Mouse (Mus musculus): ENCODE measurements around the gene Tfeb. TPM values are rescaled to one million over a fixed set of nuclear protein-coding genes. Genes with fewer than 3 reads are reported as not detected.

Tfeb gene
- polyA plus RNA-seq, 1 experiment, result 6.5 TPM

GRCm38 (mm10) chr17:47694503-47695336 lies 42.1 kb upstream of the Tfeb start, which contains the start of gene Prickle4:
Gene Prickle4 (minus strand): TSS chr17:47694736.
- peak within 1 kb of the TSS; percentile 68 for H3K4me3 ChIP-seq (ENCODE audit: insufficient read depth, low read length)
- no peak within 1 kb of the TSS for H3K27ac ChIP-seq (ENCODE audit: insufficient read depth, low read length)
- peaks cover 8% of the 10 kb centered on the region for H3K4me1 ChIP-seq (ENCODE audit: control insufficient read depth, insufficient read depth, low read length)
- TF ChIP-seq CTCF (IDR thresholded peaks at IDR 0.05; ENCODE audit: borderline replicate concordance, insufficient read depth, low read length) (peak; percentile 70), POLR2A (IDR thresholded peaks at IDR 0.05; ENCODE audit: low read depth, low read length) (peak; percentile 50; the same call in 1 of the 2 replicates)

DNA sequence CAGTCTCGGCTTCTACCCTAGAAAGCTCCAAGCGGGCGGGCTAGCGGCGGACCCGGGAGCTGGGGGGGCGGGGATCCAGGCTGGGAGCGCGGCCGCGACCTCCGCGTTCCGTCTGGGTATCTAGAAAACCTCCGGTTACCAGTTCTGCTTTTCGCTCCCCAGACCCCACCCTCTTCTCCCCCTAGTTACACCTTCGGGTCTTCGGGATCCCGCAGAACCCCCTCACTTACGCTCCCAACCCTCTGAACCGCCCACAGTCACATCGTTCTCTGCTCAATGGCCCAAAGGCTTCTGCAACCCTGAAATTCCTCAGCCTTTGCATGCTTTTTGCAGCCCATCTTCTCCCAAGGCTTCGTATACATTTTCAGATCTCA lies 41.5 kb upstream of the Tfeb start:
- Histone ChIP-seq H3K4me1 (ENCODE audit: control insufficient read depth, insufficient read depth, low read length) (peaks cover 8% of the 10 kb centered on the region), H3K27ac (ENCODE audit: insufficient read depth, low read length) (no peak overlapping the region), H3K4me3 (ENCODE audit: insufficient read depth, low read length) (peak overlapping the region; percentile 68)
- TF ChIP-seq CTCF (IDR thresholded peaks at IDR 0.05; ENCODE audit: borderline replicate concordance, insufficient read depth, low read length) (no peak), POLR2A (IDR thresholded peaks at IDR 0.05; ENCODE audit: low read depth, low read length) (no peak)

GRCm38 (mm10) chr17:47698156-47698555 lies 38.7 kb upstream of the Tfeb start:
- H3K27ac ChIP-seq (ENCODE audit: insufficient read depth, low read length), result no peak overlapping the region
- peaks cover 8% of the 10 kb centered on the region for H3K4me1 ChIP-seq (ENCODE audit: control insufficient read depth, insufficient read depth, low read length)
- H3K4me3 ChIP-seq (ENCODE audit: insufficient read depth, low read length), result no peak overlapping the region
- TF ChIP-seq CTCF (IDR thresholded peaks at IDR 0.05; ENCODE audit: borderline replicate concordance, insufficient read depth, low read length) (no peak), POLR2A (IDR thresholded peaks at IDR 0.05; ENCODE audit: low read depth, low read length) (no peak)

- Histone ChIP-seq H3K4me1 (ENCODE audit: control insufficient read depth, insufficient read depth, low read length) (peaks cover 4% of the 10 kb centered on the region), H3K27ac (ENCODE audit: insufficient read depth, low read length) (no peak overlapping the region), H3K4me3 (ENCODE audit: insufficient read depth, low read length) (no peak overlapping the region)
- TF ChIP-seq POLR2A (IDR thresholded peaks at IDR 0.05; ENCODE audit: low read depth, low read length), result no peak
- no peak for TF ChIP-seq CTCF (IDR thresholded peaks at IDR 0.05; ENCODE audit: borderline replicate concordance, insufficient read depth, low read length)
These were observed 37.8 kb upstream of the Tfeb start for GRCm38 (mm10) chr17:47699055-47699454.

GRCm38 (mm10) chr17:47701793-47702192 lies 35.0 kb upstream of the Tfeb start:
- no peaks in the 10 kb centered on the region; the same call in 1 of the 2 replicates for H3K4me1 ChIP-seq (ENCODE audit: control insufficient read depth, insufficient read depth, low read length)
- TF ChIP-seq CTCF (IDR thresholded peaks at IDR 0.05; ENCODE audit: borderline replicate concordance, insufficient read depth, low read length) (no peak), POLR2A (IDR thresholded peaks at IDR 0.05; ENCODE audit: low read depth, low read length) (no peak)
- H3K27ac ChIP-seq (ENCODE audit: insufficient read depth, low read length), result no peak overlapping the region
- H3K4me3 ChIP-seq (ENCODE audit: insufficient read depth, low read length), result no peak overlapping the region

DNA sequence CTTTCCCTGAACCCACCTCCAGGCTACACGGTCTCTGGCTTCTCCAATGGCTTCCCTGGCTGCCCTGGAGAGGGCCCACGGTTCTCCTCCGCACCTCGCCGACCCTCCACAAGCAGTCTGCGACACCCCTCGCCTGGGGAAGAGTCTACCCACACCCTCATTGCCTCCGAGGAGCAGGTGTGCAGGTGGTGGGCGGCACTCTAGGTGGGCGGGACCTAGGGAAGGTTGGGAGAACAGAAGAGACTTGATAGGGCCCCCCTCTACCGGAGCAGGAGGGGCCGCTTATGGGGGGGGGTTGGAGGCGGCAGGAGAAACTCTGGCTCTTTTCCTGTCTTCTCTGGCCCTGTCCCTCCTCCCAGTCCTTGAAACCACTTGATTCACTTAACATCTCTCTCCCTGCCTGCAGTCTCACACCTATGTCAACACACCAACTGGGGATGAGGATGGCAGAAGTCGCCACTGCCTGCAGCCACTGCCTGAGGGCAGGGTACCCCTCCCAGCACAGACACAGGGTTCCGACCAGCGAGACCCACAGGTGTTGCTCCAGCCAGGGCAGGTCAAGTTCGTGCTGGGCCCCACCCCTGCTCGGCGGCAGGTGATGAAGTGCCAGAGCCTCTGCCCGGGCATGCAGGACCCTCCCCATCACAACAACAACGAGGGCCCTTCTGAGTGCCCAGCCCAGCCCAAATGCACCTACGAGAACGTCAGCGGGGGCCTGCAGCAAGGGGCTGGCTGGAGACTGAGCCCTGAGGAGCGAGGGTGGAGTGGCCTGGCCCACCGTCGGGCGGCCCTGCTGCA lies 34.1 kb upstream of the Tfeb start:
- Histone ChIP-seq H3K27ac (ENCODE audit: insufficient read depth, low read length) (no peak overlapping the region), H3K4me3 (ENCODE audit: insufficient read depth, low read length) (no peak overlapping the region), H3K4me1 (ENCODE audit: control insufficient read depth, insufficient read depth, low read length) (no peaks in the 10 kb centered on the region; the same call in 1 of the 2 replicates)
- no peak for TF ChIP-seq POLR2A (IDR thresholded peaks at IDR 0.05; ENCODE audit: low read depth, low read length)
- TF ChIP-seq CTCF (IDR thresholded peaks at IDR 0.05; ENCODE audit: borderline replicate concordance, insufficient read depth, low read length), result no peak

GRCm38 (mm10) chr17:47703556-47703955 lies 33.3 kb upstream of the Tfeb start:
- TF ChIP-seq CTCF (IDR thresholded peaks at IDR 0.05; ENCODE audit: borderline replicate concordance, insufficient read depth, low read length), result no peak
- no peak for TF ChIP-seq POLR2A (IDR thresholded peaks at IDR 0.05; ENCODE audit: low read depth, low read length)
- Histone ChIP-seq H3K27ac (ENCODE audit: insufficient read depth, low read length) (no peak overlapping the region), H3K4me3 (ENCODE audit: insufficient read depth, low read length) (no peak overlapping the region)

DNA sequence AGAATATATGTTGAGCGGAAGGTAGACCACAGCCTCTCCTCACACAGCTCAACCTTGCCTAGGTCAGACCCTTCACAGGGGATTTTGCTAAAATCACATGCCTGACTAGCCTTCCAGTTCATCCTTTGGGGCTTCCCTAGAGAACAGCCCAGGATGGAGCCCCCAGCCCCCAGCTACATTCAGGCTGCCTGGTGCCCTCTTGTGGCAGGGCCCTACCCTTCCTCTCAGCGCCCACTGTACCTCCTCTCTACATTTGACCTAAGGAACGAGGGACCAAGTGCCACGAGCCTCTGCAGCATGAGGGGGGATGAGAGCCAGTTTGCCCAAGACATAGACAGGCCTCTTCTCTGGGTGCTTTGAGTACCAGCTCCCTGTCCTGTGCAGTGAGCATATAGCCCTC lies 32.1 kb upstream of the Tfeb start:
- Histone ChIP-seq H3K4me1 (ENCODE audit: control insufficient read depth, insufficient read depth, low read length) (no peaks in the 10 kb centered on the region; the same call in 1 of the 2 replicates), H3K27ac (ENCODE audit: insufficient read depth, low read length) (no peak overlapping the region), H3K4me3 (ENCODE audit: insufficient read depth, low read length) (no peak overlapping the region)
- TF ChIP-seq CTCF (IDR thresholded peaks at IDR 0.05; ENCODE audit: borderline replicate concordance, insufficient read depth, low read length), result no peak
- no peak for TF ChIP-seq POLR2A (IDR thresholded peaks at IDR 0.05; ENCODE audit: low read depth, low read length)

More at GRCm38 (mm10) chr17:47703556-47703955, 33.3 kb upstream of the Tfeb start:
- no peaks in the 10 kb centered on the region; the same call in 1 of the 2 replicates for H3K4me1 ChIP-seq (ENCODE audit: control insufficient read depth, insufficient read depth, low read length)

DNA sequence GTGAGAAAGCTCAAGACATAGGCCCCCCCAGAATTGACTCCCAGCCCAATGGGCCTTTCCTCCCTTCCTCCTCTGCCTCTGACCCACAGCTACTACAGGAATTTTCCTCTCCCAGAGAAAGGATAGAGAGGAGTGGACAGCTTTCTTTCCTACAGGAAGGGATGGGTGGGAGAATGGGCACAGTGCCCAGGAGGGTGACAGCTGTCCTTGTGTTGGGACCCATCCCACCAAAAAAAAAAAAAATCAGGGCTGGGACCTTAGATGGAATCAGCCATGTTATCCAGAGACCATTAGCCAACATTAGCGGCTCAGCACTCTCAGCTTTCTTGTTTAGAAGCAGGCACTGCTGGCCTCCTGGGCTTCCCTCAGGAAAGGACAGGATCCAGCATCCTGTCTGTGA lies 30.6 kb upstream of the Tfeb start:
- no peak overlapping the region for H3K27ac ChIP-seq (ENCODE audit: insufficient read depth, low read length)
- TF ChIP-seq POLR2A (IDR thresholded peaks at IDR 0.05; ENCODE audit: low read depth, low read length) (no peak), CTCF (IDR thresholded peaks at IDR 0.05; ENCODE audit: borderline replicate concordance, insufficient read depth, low read length) (no peak)
- H3K4me1 ChIP-seq (ENCODE audit: control insufficient read depth, insufficient read depth, low read length), result no peaks in the 10 kb centered on the region; the same call in 1 of the 2 replicates
- H3K4me3 ChIP-seq (ENCODE audit: insufficient read depth, low read length), result no peak overlapping the region
